Comparison of ENCODE assay signal across 8 mouse cellular contexts in genomic region chr2:166030256-166030995, GRCm38 (mm10). TPM values are rescaled to one million over a fixed set of nuclear protein-coding genes. Genes with fewer than 3 reads are reported as not detected.
DNase-seq lines count a peak whose midpoint lies in the region; ATAC-seq and TF ChIP-seq lines count a peak whose summit lies in the region.

No protein-coding gene starts in this region.

- peak overlapping the region; percentile 12 for H3K4me3 ChIP-seq in kidney, embryonic 15.5 days (replicated peaks)
- no peak overlapping the region for H3K4me3 ChIP-seq in embryonic facial prominence, embryonic 11.5 days (ENCODE audit: low read depth, low read length)
- no peak overlapping the region for H3K4me3 ChIP-seq in hindbrain, embryonic 14.5 days (replicated peaks; ENCODE audit: low read length)
- H3K4me3 ChIP-seq in lung, embryonic 14.5 days (ENCODE audit: low read depth, low read length): peak overlapping the region; percentile 18

- H3K9me3 ChIP-seq in kidney, embryonic 15.5 days (replicated peaks): no peaks in the 10 kb centered on the region
- no peaks in the 10 kb centered on the region for H3K9me3 ChIP-seq in embryonic facial prominence, embryonic 11.5 days (replicated peaks; ENCODE audit: control insufficient read depth, low read length)
- H3K9me3 ChIP-seq in hindbrain, embryonic 14.5 days (ENCODE audit: control insufficient read depth, low read length): no peaks in the 10 kb centered on the region
- H3K9me3 ChIP-seq in lung, embryonic 14.5 days (ENCODE audit: low read depth, low read length): no peaks in the 10 kb centered on the region

- no peak for TF ChIP-seq CTCF in lung, embryonic 14.5 days (IDR thresholded peaks at IDR 0.05; ENCODE audit: low read depth)

- peak overlapping the region; percentile 97 for H3K27ac ChIP-seq in kidney, embryonic 15.5 days
- peak overlapping the region; percentile 83 for H3K27ac ChIP-seq in embryonic facial prominence, embryonic 11.5 days (replicated peaks; ENCODE audit: low read depth, low read length)
- peak overlapping the region; percentile 60 for H3K27ac ChIP-seq in hindbrain, embryonic 14.5 days
- H3K27ac ChIP-seq in lung, embryonic 14.5 days (ENCODE audit: low read depth): peak overlapping the region; percentile 90

- H3K36me3 ChIP-seq in kidney, embryonic 15.5 days: no peaks in the 10 kb centered on the region
- no peaks in the 10 kb centered on the region for H3K36me3 ChIP-seq in embryonic facial prominence, embryonic 11.5 days (replicated peaks; ENCODE audit: control insufficient read depth, insufficient read depth, low read depth, low read length)
- peaks cover 5% of the 10 kb centered on the region; the same call in 1 of the 2 replicates for H3K36me3 ChIP-seq in hindbrain, embryonic 14.5 days (replicated peaks; ENCODE audit: control insufficient read depth, insufficient read depth)
- 0 out of 2 replicates have a peak, but pooled peaks cover 7% of the 10 kb centered on the region for H3K36me3 ChIP-seq in lung, embryonic 14.5 days (ENCODE audit: insufficient read depth)

- H3K9ac ChIP-seq in kidney, embryonic 15.5 days: peak overlapping the region; percentile 29
- H3K9ac ChIP-seq in embryonic facial prominence, embryonic 11.5 days (replicated peaks; ENCODE audit: low read length): peak overlapping the region; percentile 22
- 0 out of 2 replicates have a peak overlapping the region, but pooled peaks have one; percentile 36 for H3K9ac ChIP-seq in hindbrain, embryonic 14.5 days
- 0 out of 2 replicates have a peak overlapping the region, but pooled peaks have one; percentile 1 for H3K9ac ChIP-seq in lung, embryonic 14.5 days

- H3K4me1 ChIP-seq in kidney, embryonic 15.5 days: peaks cover 71% of the 10 kb centered on the region
- peaks cover 7% of the 10 kb centered on the region; the same call in 1 of the 2 replicates for H3K4me1 ChIP-seq in embryonic facial prominence, embryonic 11.5 days (ENCODE audit: control insufficient read depth, insufficient read depth, low read length)
- H3K4me1 ChIP-seq in hindbrain, embryonic 14.5 days (replicated peaks; ENCODE audit: control insufficient read depth, insufficient read depth, low read length): peaks cover 26% of the 10 kb centered on the region
- H3K4me1 ChIP-seq in lung, embryonic 14.5 days (ENCODE audit: insufficient read depth): peaks cover 22% of the 10 kb centered on the region

- no peak for DNase-seq in kidney, postnatal 25 days
- peak; percentile 47 for DNase-seq in embryonic facial prominence, embryonic 11.5 days (ENCODE audit: low spot score)
- no peak for DNase-seq in hindbrain, embryonic 14.5 days (ENCODE audit: low spot score)
- peak; percentile 66 for DNase-seq in lung, embryonic 14.5 days
- DNase-seq in urinary bladder, postnatal 36 days (ENCODE audit: low spot score in 2 of 2): no peak
- DNase-seq in right cerebral cortex, postnatal 36 days (ENCODE audit: low spot score in 2 of 2): no peak

- H3K4me2 ChIP-seq in kidney, embryonic 15.5 days: peak overlapping the region; percentile 56
- peak overlapping the region; percentile 41 for H3K4me2 ChIP-seq in embryonic facial prominence, embryonic 11.5 days (ENCODE audit: low read depth, low read length)
- H3K4me2 ChIP-seq in hindbrain, embryonic 14.5 days (replicated peaks): peak overlapping the region; percentile 37
- peak overlapping the region; percentile 60 for H3K4me2 ChIP-seq in lung, embryonic 14.5 days

- H3K27me3 ChIP-seq in kidney, embryonic 15.5 days: no peaks in the 10 kb centered on the region
- no peaks in the 10 kb centered on the region for H3K27me3 ChIP-seq in embryonic facial prominence, embryonic 11.5 days (ENCODE audit: control insufficient read depth, insufficient read depth, low read length)
- H3K27me3 ChIP-seq in hindbrain, embryonic 14.5 days (ENCODE audit: control insufficient read depth, insufficient read depth, low read length): no peaks in the 10 kb centered on the region
- no peaks in the 10 kb centered on the region for H3K27me3 ChIP-seq in lung, embryonic 14.5 days (ENCODE audit: insufficient read depth, low read length)

- 3% methylated on average over 13 of the region's 13 CpGs for WGBS in kidney, embryonic 15.5 days
- 4% methylated on average over 13 of the region's 13 CpGs for WGBS in embryonic facial prominence, embryonic 11.5 days
- WGBS in hindbrain, embryonic 14.5 days: 5% methylated on average over 13 of the region's 13 CpGs
- WGBS in lung, embryonic 14.5 days: 4% methylated on average over 13 of the region's 13 CpGs

- no peak for ATAC-seq in kidney, embryonic 15.5 days (replicated peaks; ENCODE audit: low FRiP score)
- ATAC-seq in embryonic facial prominence, embryonic 11.5 days (replicated peaks; ENCODE audit: insufficient number of reproducible peaks, low FRiP score, low TSS enrichment, low read depth): no peak
- no peak for ATAC-seq in hindbrain, embryonic 14.5 days (ENCODE audit: low FRiP score)
- ATAC-seq in lung, embryonic 14.5 days (ENCODE audit: insufficient read depth): no peak
- peak; percentile 46; the same call in 1 of the 2 replicates for ATAC-seq in neutrophil, adult 5-6 weeks (ENCODE audit: extremely low read depth, insufficient number of reproducible peaks, low FRiP score, poor library complexity, severe bottlenecking)

RNA-seq across cellular contexts. Expression of gene Ncoa3, which starts 38.0 kb away (rescaled TPM):
- polyA plus RNA-seq in kidney, embryonic 15.5 days (2015; fragmentation: Nextera tagmentation; extraction: Ambion mirVana): 17.4 and 19.2 TPM in 2 replicates
- polyA plus RNA-seq in embryonic facial prominence, embryonic 11.5 days (2014; fragmentation: Nextera tagmentation; extraction: Ambion mirVana): 16.2 and 18.0 TPM in 2 replicates
- polyA plus RNA-seq in hindbrain, embryonic 14.5 days (2014; fragmentation: Nextera tagmentation; extraction: Ambion mirVana): 15.5 and 18.1 TPM in 2 replicates
- 17.4 and 17.7 TPM in 2 replicates for polyA plus RNA-seq in lung, embryonic 14.5 days (2014; fragmentation: Nextera tagmentation; extraction: Ambion mirVana)
- total RNA-seq in neutrophil, adult 5-6 weeks (2017): 148 and 164 TPM in 2 replicates

Comparison
In these comparisons a context has a peak if more than half of its experiments do, and no peak if none do; other contexts are left out.
1. H3K4me3 ChIP-seq: peak in kidney, embryonic 15.5 days (single experiment) and lung, embryonic 14.5 days (single experiment); none in embryonic facial prominence, embryonic 11.5 days (single experiment) and hindbrain, embryonic 14.5 days (single experiment).
2. DNase-seq: peak in embryonic facial prominence, embryonic 11.5 days (single experiment) and lung, embryonic 14.5 days (single experiment); none in kidney, postnatal 25 days (0 of 2), hindbrain, embryonic 14.5 days (single experiment), urinary bladder, postnatal 36 days (0 of 2) and right cerebral cortex, postnatal 36 days (0 of 2).
3. Peak in every context shown above with its lines, with median percentiles within 50 percentile points of each other: H3K27ac ChIP-seq, H3K4me2 ChIP-seq and H3K9ac ChIP-seq.